9 mouse cellular contexts compared by ENCODE assay signal in the genomic region with DNA sequence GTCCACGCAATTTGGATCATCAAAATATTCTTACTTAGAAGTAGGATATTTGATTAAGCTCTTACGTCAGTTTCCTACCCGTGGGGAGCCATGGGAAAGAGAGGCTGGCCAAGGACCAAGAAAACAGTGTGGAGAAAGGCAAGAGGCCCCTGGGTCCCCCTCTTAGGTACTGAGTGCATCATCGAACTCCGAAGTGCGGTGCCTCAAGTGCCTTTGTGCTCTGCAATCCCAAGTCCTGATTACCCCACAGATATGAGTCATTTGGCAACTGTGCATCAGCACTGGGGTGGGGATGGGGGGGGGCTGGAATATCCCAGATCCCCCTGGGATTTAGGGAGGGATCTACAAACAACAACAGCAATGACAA. TPM values are rescaled to one million over a fixed set of nuclear protein-coding genes. Genes with fewer than 3 reads are reported as not detected.
A peak's percentile ranks its signal among the peaks of the same experiment; 100 is the strongest.
DNase-seq lines count a peak whose midpoint lies in the region; ATAC-seq and TF ChIP-seq lines count a peak whose summit lies in the region.
"Had no signal": no experiment of that assay in that cellular context is flagged by ENCODE, and none has a peak within 500 bp of the region (broad histone marks: within the 10 kb centered on the region; RNA-seq: fewer than 3 reads in every experiment).

No protein-coding gene starts in this region.

- intact Hi-C loops in left cerebral cortex, adult 2 months (cut with DNase I): no loop called here

- H3K9ac ChIP-seq in heart, embryonic 14.5 days (ENCODE audit: low read length): peak overlapping the region; percentile 52
- no peak overlapping the region for H3K9ac ChIP-seq in limb, embryonic 15.5 days

- H3K4me3 ChIP-seq in embryonic facial prominence, embryonic 10.5 days: no peak overlapping the region
- H3K4me3 ChIP-seq in heart, embryonic 14.5 days (ENCODE audit: control insufficient read depth in 1 of 2, insufficient read depth in 1 of 2, low read depth in 1 of 2, low read length in 2 of 2): no peak overlapping the region
- no peak overlapping the region for H3K4me3 ChIP-seq in limb, embryonic 15.5 days
- no peak overlapping the region for H3K4me3 ChIP-seq in left cerebral cortex, adult 2 months

- H3K4me2 ChIP-seq in heart, embryonic 14.5 days (ENCODE audit: low read length): peak overlapping the region; percentile 31
- H3K4me2 ChIP-seq in limb, embryonic 15.5 days: no peak overlapping the region

- peaks cover 85% of the 10 kb centered on the region for H3K36me3 ChIP-seq in embryonic facial prominence, embryonic 10.5 days (replicated peaks)
- H3K36me3 ChIP-seq in heart, embryonic 14.5 days (ENCODE audit: control insufficient read depth, insufficient read depth, low read length): peaks cover 49% of the 10 kb centered on the region
- H3K36me3 ChIP-seq in limb, embryonic 15.5 days: peaks cover 30% of the 10 kb centered on the region; the same call in 1 of the 2 replicates

- DNase-seq in 3T3-L1 (ENCODE audit: low read depth, low spot score): peak; percentile 95
- DNase-seq in embryonic facial prominence, embryonic 10.5 days (ENCODE audit: low spot score): no peak
- DNase-seq in thymus, postnatal 0 days (ENCODE audit: low spot score): no peak
- DNase-seq in left cerebral cortex, adult 2 months (ENCODE audit: extremely low spot score in 1 of 2, low spot score in 2 of 2): no peak
- DNase-seq in ovary, postnatal 36 days (ENCODE audit: low spot score): no peak
- DNase-seq in testis, postnatal 10 days (ENCODE audit: low spot score): no peak

- no peaks in the 10 kb centered on the region for H3K27me3 ChIP-seq in embryonic facial prominence, embryonic 10.5 days (replicated peaks; ENCODE audit: low read depth, poor library complexity, severe bottlenecking)
- H3K27me3 ChIP-seq in heart, embryonic 14.5 days (ENCODE audit: control insufficient read depth, insufficient read depth, low read length): no peaks in the 10 kb centered on the region
- H3K27me3 ChIP-seq in limb, embryonic 15.5 days: no peaks in the 10 kb centered on the region

- H3K27ac ChIP-seq in embryonic facial prominence, embryonic 10.5 days (replicated peaks): peak overlapping the region; percentile 90
- H3K27ac ChIP-seq in heart, embryonic 14.5 days (replicated peaks in 1 of 2; ENCODE audit: control insufficient read depth in 1 of 2, insufficient read depth in 1 of 2, low read depth in 2 of 2, low read length in 2 of 2): peak overlapping the region; percentile 91 to 94
- H3K27ac ChIP-seq in limb, embryonic 15.5 days: peak overlapping the region; percentile 84
- no peak overlapping the region for H3K27ac ChIP-seq in left cerebral cortex, adult 2 months

- H3K4me1 ChIP-seq in embryonic facial prominence, embryonic 10.5 days: peaks cover 55% of the 10 kb centered on the region
- peaks cover 46 to 88% of the 10 kb centered on the region in 2 experiments for H3K4me1 ChIP-seq in heart, embryonic 14.5 days (ENCODE audit: control insufficient read depth in 2 of 2, insufficient read depth in 2 of 2, low read length in 2 of 2)
- H3K4me1 ChIP-seq in limb, embryonic 15.5 days: peaks cover 80% of the 10 kb centered on the region

- 87% methylated on average over 6 of the region's 6 CpGs for WGBS in embryonic facial prominence, embryonic 10.5 days
- WGBS in heart, embryonic 14.5 days: 26% methylated on average over 6 of the region's 6 CpGs
- WGBS in limb, embryonic 15.5 days: 40% methylated on average over 6 of the region's 6 CpGs

- no peaks in the 10 kb centered on the region for H3K9me3 ChIP-seq in embryonic facial prominence, embryonic 10.5 days
- no peaks in the 10 kb centered on the region for H3K9me3 ChIP-seq in heart, embryonic 14.5 days (ENCODE audit: control insufficient read depth, low read length)
- H3K9me3 ChIP-seq in limb, embryonic 15.5 days: no peaks in the 10 kb centered on the region

- no peak for ATAC-seq in heart, embryonic 14.5 days (ENCODE audit: insufficient number of reproducible peaks, insufficient read depth, low FRiP score, low read depth)
- ATAC-seq in limb, embryonic 15.5 days (ENCODE audit: insufficient number of reproducible peaks, low FRiP score, low TSS enrichment, low read depth): no peak

- no peak for TF ChIP-seq CTCF in left cerebral cortex, adult 2 months (IDR thresholded peaks at IDR 0.05)

RNA-seq across cellular contexts. Expression of a gene that starts 12.3 kb away (rescaled TPM):
- 192 and 210 TPM in 2 replicates for polyA plus RNA-seq in embryonic facial prominence, embryonic 10.5 days (2016; fragmentation: Nextera tagmentation; extraction: Ambion mirVana)
- polyA plus RNA-seq in heart, embryonic 14.5 days (2014; fragmentation: Nextera tagmentation; extraction: Ambion mirVana): 537 and 600 TPM in 2 replicates
- 835 and 854 TPM in 2 replicates for polyA plus RNA-seq in limb, embryonic 15.5 days (2015; fragmentation: Nextera tagmentation; extraction: Ambion mirVana)
- polyA plus RNA-seq in thymus, postnatal 0 days (2015; fragmentation: Nextera tagmentation; extraction: Ambion mirVana): 59.9 and 70.6 TPM in 2 replicates
- total RNA-seq in left cerebral cortex, adult 2 months (2021): 10 to 100 TPM; 28.8 to 33.3 TPM
- total RNA-seq: monocyte, adult 5-6 weeks had no signal
